Mouse (Mus musculus) heart, adult 2 months (tissue): ENCODE data around the gene Srsf5.

Experiments
- CTCF ChIP-seq: fragments of 200-600 bp; IDR thresholded peaks from 2 replicates; pipeline ENCODE4 v1.8.1; 2022; ENCODE audit warnings: antibody characterized with exemption, mild to moderate bottlenecking, moderate library complexity
- EP300 ChIP-seq: fragments of 200-500 bp; IDR thresholded peaks from 2 replicates; pipeline ENCODE4 v1.6.1; 2011; ENCODE audit warnings: low read depth, low read length, control low read depth; ENCODE audit not compliant: insufficient read depth
- POLR2A ChIP-seq: fragments of 200-500 bp; IDR thresholded peaks from 2 replicates; pipeline ENCODE4 v1.6.1; 2011; ENCODE audit warnings: mild to moderate bottlenecking, low read depth, low read length, control low read depth; ENCODE audit not compliant: insufficient read depth

DNA sequence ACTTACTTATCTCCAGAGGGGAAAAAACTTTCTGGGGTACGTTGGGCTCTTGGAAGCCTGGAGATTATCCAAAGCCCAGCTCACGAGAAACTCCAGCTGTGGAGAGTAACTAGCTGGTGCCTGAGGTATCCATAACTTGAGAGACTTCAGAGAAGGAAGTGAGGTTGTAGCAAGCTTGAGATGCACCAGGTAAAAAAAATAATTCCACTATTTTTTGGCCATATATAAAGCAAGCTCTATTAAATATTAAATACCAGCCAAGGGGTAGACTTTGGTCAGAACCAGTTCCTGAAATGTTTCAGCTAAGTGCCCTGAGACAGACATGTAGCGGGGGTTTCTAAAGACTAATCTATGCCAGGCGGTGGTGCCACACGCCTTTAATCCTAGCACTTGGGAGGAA, 23.3 kb downstream of the Srsf5 start, which contains the start of gene Slc10a1:
- TF ChIP-seq POLR2A: no peak
- no peak for TF ChIP-seq CTCF
- TF ChIP-seq EP300: no peak
